Mouse (Mus musculus): ENCODE data around the gene Lhfp. TPM values are rescaled to one million over a fixed set of nuclear protein-coding genes. Genes with fewer than 3 reads are reported as not detected.

Gene Lhfp
- polyA plus RNA-seq, 1 experiment from 2014 or later, result 50.7 TPM

DNA sequence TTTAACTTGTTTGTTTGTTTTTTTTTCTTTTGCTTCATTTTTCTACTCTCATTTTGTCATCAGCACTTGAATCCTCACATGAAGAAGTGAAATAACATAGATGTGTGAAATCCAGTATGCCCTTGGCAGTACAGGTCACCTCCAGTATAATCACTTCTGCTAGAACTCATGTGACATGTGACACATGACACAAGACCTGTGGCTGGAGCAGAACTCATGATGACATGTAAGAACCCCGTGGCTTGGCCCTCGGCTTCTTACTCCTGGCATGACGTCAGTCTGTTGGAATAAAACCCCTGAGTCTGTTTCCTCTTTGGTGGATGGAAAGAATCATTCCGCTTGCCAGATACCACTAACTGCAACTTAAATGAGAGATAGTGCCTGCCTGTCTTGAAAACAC lies 14.0 kb upstream of the Lhfp start:
- H3K4me1 ChIP-seq, result no peaks in the 10 kb centered on the region
- WGBS, result 85% methylated on average over 4 of the region's 4 CpGs
- H3K4me3 ChIP-seq, result no peak overlapping the region
- H3K9ac ChIP-seq, result no peak overlapping the region
- no peaks in the 10 kb centered on the region for H3K9me3 ChIP-seq
- no peaks in the 10 kb centered on the region for H3K27me3 ChIP-seq (replicated peaks)
- no peaks in the 10 kb centered on the region for H3K36me3 ChIP-seq
- no peak overlapping the region for H3K4me2 ChIP-seq (replicated peaks)
- no peak overlapping the region for H3K27ac ChIP-seq
- no peak for ATAC-seq (ENCODE audit: low FRiP score, low read depth)

DNA sequence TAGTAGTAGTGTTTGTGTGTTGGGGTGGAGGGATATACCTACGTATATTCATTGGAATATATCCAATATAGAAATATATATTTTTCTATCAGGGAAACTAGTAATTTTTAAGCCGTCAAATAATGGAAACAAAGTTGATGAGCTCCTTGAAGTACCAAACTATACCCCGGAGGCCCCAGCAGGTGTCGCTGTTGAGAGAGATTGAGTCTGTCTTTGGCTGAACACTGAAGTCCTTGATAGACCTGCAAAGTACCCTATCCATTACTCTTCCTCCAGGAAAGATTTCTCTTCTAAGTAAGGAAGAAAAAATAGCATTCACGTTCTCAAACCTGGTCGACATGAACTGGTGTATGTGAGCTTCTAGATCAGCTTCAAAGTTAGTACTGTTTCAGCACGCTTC lies 12.3 kb upstream of the Lhfp start:
- Histone ChIP-seq H3K27ac (no peak overlapping the region), H3K4me1 (no peaks in the 10 kb centered on the region), H3K4me2 (replicated peaks) (no peak overlapping the region), H3K9ac (no peak overlapping the region), H3K27me3 (replicated peaks) (no peaks in the 10 kb centered on the region), H3K4me3 (no peak overlapping the region), H3K9me3 (no peaks in the 10 kb centered on the region), H3K36me3 (no peaks in the 10 kb centered on the region)
- 24% methylated on average over 7 of the region's 7 CpGs for WGBS
- ATAC-seq (ENCODE audit: low FRiP score, low read depth), result no peak

DNA sequence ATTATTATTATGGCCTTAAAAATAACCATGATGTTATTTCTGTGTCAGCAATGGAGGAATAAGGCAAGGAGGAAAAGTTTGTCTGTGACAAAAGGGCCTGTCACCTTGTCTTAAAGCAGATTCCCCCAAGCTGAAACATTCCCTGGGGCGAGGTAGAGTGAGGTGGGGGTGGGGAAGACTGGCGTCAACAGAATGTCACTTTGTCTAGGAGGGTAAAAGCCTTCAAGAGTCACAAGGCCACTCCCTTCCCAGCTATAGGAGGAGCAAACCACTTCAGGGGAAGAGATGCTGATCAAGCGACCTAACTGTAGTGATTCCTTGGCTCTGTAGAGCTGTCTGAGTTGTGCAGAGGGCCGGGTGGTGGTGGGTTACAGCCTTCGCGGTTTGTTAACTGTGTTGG lies 9.7 kb upstream of the Lhfp start:
- H3K9ac ChIP-seq, result no peak overlapping the region
- no peaks in the 10 kb centered on the region for H3K4me1 ChIP-seq
- 46% methylated on average over 6 of the region's 6 CpGs for WGBS
- no peaks in the 10 kb centered on the region for H3K36me3 ChIP-seq
- H3K9me3 ChIP-seq, result no peaks in the 10 kb centered on the region
- H3K4me3 ChIP-seq, result no peak overlapping the region
- H3K4me2 ChIP-seq (replicated peaks), result no peak overlapping the region
- ATAC-seq (ENCODE audit: low FRiP score, low read depth), result no peak
- H3K27ac ChIP-seq, result no peak overlapping the region
- H3K27me3 ChIP-seq (replicated peaks), result no peaks in the 10 kb centered on the region

DNA sequence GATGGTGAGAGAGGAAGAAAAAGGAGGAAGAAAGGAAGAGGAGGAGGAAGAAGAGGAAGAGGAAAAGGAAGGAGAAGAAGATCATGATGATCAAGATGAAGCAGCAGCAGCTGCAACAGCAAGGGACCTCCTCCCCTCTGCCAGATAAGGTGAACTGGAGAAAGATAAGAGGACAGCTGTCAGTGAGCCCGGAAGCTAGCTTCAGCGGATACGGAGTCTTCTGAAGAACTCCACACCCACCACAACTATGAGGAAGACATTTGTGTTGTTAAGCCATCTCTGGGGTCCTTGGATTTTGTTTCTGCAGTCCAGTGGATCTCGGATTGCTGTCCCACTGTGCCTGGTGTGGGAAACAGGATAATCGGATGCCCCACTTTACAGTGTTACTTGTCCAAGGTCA lies 8.9 kb upstream of the Lhfp start:
- H3K4me3 ChIP-seq, result no peak overlapping the region
- ATAC-seq (ENCODE audit: low FRiP score, low read depth), result no peak
- no peak overlapping the region for H3K9ac ChIP-seq
- H3K36me3 ChIP-seq, result no peaks in the 10 kb centered on the region
- H3K27me3 ChIP-seq (replicated peaks), result no peaks in the 10 kb centered on the region
- no peak overlapping the region for H3K27ac ChIP-seq
- H3K4me1 ChIP-seq, result no peaks in the 10 kb centered on the region
- H3K4me2 ChIP-seq (replicated peaks), result no peak overlapping the region
- 77% methylated on average over 5 of the region's 5 CpGs for WGBS
- H3K9me3 ChIP-seq, result no peaks in the 10 kb centered on the region

DNA sequence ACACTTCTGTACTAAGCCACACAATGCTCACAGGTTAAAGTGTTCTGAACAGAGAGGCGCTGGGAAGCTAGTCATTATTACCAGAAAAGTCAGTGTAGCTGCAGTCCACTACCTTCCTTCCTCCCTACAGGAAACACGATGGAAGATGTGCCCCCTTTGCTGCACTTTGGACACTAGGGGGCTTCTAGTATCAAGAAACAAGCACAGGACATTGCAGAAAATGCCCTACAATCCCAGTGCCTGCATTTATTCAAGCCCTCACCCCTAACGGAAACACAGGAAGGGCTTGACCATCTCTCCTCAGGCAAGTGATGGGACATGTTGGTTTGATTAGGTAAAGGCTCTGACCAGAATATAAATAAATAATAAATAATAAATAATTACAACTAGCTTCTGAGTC lies 7.9 kb upstream of the Lhfp start:
- no peak for ATAC-seq (ENCODE audit: low FRiP score, low read depth)

DNA sequence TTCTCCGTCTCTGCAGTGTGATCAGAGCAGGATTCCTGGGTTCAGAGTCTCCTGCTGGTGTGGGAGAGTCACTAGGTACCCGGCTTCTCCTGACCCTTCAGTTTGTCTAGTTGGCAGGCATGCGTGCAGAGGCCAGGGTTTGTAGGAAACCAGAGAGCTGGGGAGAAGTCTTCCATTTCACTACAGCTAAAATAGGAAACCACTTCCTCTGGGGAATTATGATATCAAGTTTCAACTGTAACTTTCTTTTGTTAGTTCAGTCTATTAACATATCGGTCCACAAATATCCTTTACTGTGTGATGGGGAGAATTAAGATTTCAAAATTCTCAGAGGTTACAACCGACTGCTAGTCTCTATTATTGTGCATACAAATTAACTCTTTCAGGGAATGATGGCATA lies 5.3 kb upstream of the Lhfp start:
- no peak for ATAC-seq (ENCODE audit: low FRiP score, low read depth)
- Histone ChIP-seq H3K27me3 (replicated peaks) (0 out of 2 replicates have a peak, but pooled peaks cover 3% of the 10 kb centered on the region), H3K4me3 (no peak overlapping the region), H3K36me3 (no peaks in the 10 kb centered on the region), H3K9me3 (no peaks in the 10 kb centered on the region), H3K9ac (no peak overlapping the region), H3K4me1 (peaks cover 9% of the 10 kb centered on the region; the same call in 1 of the 2 replicates), H3K4me2 (replicated peaks) (no peak overlapping the region), H3K27ac (no peak overlapping the region)
- 86% methylated on average over 5 of the region's 5 CpGs for WGBS

More for the DNA sequence above, 7.9 kb upstream of the Lhfp start:
- H3K27me3 ChIP-seq (replicated peaks), result no peaks in the 10 kb centered on the region
- WGBS, result 27% methylated on average over 3 of the region's 3 CpGs
- H3K4me1 ChIP-seq, result no peaks in the 10 kb centered on the region
- no peak overlapping the region for H3K4me2 ChIP-seq (replicated peaks)
- H3K36me3 ChIP-seq, result no peaks in the 10 kb centered on the region
- no peak overlapping the region for H3K27ac ChIP-seq
- H3K4me3 ChIP-seq, result no peak overlapping the region
- H3K9ac ChIP-seq, result no peak overlapping the region
- no peaks in the 10 kb centered on the region for H3K9me3 ChIP-seq

DNA sequence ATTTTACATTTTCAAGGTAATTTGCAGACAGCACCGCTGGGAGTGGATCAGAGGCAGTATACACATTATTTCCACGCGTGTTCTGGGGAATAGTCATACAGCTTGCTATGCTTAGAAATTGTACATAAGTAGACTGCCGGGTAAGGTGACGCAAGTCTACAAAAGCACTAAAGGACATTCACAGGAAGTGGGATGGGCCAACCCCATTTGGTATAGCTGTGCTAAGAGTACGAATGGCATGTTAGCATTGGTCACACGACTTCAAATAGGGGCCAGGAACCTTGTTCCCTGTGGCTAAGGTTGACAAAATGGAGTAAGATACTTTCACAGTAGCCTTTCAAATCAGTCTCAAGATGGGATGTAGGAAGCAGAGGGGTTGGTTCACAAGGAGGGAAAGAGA lies 4.4 kb upstream of the Lhfp start:
- no peak overlapping the region for H3K4me3 ChIP-seq
- H3K27ac ChIP-seq, result no peak overlapping the region
- H3K27me3 ChIP-seq (replicated peaks), result 0 out of 2 replicates have a peak, but pooled peaks cover 4% of the 10 kb centered on the region
- no peak for ATAC-seq (ENCODE audit: low FRiP score, low read depth)
- peaks cover 11% of the 10 kb centered on the region for H3K4me1 ChIP-seq
- no peaks in the 10 kb centered on the region for H3K36me3 ChIP-seq
- H3K9me3 ChIP-seq, result no peaks in the 10 kb centered on the region
- WGBS, result 85% methylated on average over 7 of the region's 7 CpGs
- H3K4me2 ChIP-seq (replicated peaks), result no peak overlapping the region
- H3K9ac ChIP-seq, result no peak overlapping the region

DNA sequence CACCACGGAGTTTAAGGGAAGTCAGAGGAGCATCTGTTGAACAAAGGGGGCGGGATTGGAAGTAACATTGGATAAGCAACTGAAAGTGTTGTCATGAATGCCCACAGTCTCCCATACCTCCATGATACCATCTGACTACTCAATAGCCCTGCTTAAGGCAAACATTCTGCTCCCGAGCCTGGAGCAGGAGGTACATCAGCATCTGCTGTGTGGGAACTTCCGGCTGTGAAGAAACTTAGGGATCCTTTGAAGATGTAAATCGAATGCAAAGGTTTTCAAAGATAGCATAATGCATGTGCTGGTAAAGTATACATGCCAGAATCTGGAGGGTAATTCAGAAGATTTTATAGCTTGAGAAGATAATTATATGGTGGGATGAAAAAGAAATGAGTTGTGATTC lies 2.4 kb upstream of the Lhfp start:
- Histone ChIP-seq H3K4me3 (no peak overlapping the region), H3K4me2 (replicated peaks) (no peak overlapping the region), H3K27ac (no peak overlapping the region), H3K9me3 (no peaks in the 10 kb centered on the region), H3K9ac (no peak overlapping the region), H3K4me1 (peaks cover 25% of the 10 kb centered on the region), H3K27me3 (replicated peaks) (0 out of 2 replicates have a peak, but pooled peaks cover 9% of the 10 kb centered on the region), H3K36me3 (no peaks in the 10 kb centered on the region)
- 71% methylated on average over 5 of the region's 5 CpGs for WGBS
- ATAC-seq (ENCODE audit: low FRiP score, low read depth), result no peak

DNA sequence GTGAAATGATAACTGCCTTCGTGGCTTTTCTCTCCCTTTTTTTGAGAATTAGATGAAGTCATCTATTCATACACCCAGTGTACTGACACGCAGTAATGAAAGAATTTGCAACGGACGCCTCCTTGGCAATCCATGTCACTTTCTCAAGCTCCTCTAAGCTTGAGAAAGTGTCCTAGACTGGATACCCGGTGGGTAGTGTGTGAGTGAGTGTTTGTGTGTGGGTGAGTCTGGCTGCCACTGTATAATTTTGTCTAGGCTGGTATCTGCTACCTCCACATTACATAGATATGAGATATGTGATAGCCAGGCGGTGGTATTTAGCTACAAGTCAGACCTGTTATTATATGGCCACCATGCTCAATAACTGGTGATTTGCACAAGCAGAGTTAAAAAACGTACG lies 1.6 kb upstream of the Lhfp start:
- 81% methylated on average over 8 of the region's 8 CpGs for WGBS
- Histone ChIP-seq H3K9me3 (no peaks in the 10 kb centered on the region), H3K36me3 (no peaks in the 10 kb centered on the region), H3K4me3 (no peak overlapping the region), H3K4me1 (peaks cover 31% of the 10 kb centered on the region), H3K27me3 (replicated peaks) (0 out of 2 replicates have a peak, but pooled peaks cover 9% of the 10 kb centered on the region), H3K27ac (no peak overlapping the region), H3K4me2 (replicated peaks) (no peak overlapping the region), H3K9ac (no peak overlapping the region)
- ATAC-seq (ENCODE audit: low FRiP score, low read depth), result no peak

DNA sequence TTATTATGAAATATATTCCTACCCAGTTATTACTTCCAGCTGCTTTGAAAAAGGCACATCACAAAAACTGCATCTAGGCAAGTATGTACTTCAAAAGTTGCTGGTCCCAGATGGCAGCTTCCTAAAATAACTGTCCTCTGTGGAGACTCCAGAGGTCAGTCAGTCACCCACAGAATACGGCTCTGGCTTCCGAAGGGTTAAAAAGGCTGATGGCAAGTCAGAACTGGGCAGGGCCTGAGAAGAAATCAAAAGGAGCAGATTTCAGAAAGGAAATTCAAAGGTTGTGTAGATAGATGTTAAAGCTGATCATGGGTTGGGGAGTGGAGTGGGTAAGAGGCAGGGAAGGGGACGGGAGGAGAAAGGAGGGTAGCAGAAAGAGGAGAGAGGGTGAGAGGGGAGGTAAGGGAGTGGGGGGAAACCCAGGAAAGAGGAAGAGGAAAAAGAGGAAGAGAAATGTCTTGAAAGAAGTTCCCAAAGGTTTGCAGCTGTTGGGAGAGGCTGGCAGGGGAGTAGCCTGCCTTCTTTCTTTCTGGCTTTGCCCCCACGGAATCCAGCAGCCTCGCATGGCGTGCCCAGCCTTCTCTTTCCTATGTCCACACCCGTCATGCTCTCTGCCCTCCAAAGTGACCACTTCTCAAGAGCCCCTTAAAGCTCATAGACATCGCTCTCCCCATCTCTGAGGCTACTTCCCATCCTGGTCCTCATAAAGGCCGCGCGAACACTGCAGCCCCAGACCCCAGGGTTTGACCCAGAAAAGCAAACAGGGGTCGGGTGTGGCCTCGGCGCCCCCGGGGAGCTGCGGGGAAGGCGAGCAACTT lies 526 bp upstream of the Lhfp start:
- Histone ChIP-seq H3K27ac (no peak overlapping the region), H3K9me3 (no peaks in the 10 kb centered on the region), H3K4me2 (replicated peaks) (peak overlapping the region; percentile 89), H3K27me3 (replicated peaks) (0 out of 2 replicates have a peak, but pooled peaks cover 9% of the 10 kb centered on the region), H3K9ac (peak overlapping the region; percentile 61), H3K4me3 (peak overlapping the region; percentile 56), H3K36me3 (no peaks in the 10 kb centered on the region), H3K4me1 (peaks cover 38% of the 10 kb centered on the region)
- ATAC-seq (ENCODE audit: low FRiP score, low read depth), result no peak; the same call in 1 of the 2 replicates
- WGBS, result 6% methylated on average over 17 of the region's 17 CpGs

DNA sequence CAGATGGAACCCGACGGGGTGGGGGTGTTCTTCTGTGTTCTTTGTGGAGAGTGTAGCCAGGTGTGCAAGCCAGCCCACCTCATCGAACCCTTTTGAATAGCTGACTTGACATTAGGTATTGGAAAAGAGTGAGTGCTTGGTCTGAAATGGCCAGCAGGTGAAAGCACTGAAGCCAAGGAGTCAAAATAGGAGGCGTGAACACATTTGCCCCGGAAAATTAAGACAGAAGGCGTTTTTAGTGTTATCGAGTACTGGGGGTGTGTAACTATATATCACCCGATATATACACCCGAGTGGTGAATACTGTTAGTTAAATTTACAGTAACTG lies 876 bp downstream of the Lhfp start:
- WGBS, result 20% methylated on average over 9 of the region's 9 CpGs
- peak overlapping the region; percentile 56 for H3K4me3 ChIP-seq
- H3K27ac ChIP-seq, result no peak overlapping the region
- no peak for ATAC-seq (ENCODE audit: low FRiP score, low read depth)
- peak overlapping the region; percentile 61; the same call in 1 of the 2 replicates for H3K9ac ChIP-seq
- H3K27me3 ChIP-seq (replicated peaks), result 0 out of 2 replicates have a peak, but pooled peaks cover 9% of the 10 kb centered on the region
- peak overlapping the region; percentile 89 for H3K4me2 ChIP-seq (replicated peaks)
- no peaks in the 10 kb centered on the region for H3K36me3 ChIP-seq
- H3K4me1 ChIP-seq, result peaks cover 39% of the 10 kb centered on the region
- H3K9me3 ChIP-seq, result no peaks in the 10 kb centered on the region

DNA sequence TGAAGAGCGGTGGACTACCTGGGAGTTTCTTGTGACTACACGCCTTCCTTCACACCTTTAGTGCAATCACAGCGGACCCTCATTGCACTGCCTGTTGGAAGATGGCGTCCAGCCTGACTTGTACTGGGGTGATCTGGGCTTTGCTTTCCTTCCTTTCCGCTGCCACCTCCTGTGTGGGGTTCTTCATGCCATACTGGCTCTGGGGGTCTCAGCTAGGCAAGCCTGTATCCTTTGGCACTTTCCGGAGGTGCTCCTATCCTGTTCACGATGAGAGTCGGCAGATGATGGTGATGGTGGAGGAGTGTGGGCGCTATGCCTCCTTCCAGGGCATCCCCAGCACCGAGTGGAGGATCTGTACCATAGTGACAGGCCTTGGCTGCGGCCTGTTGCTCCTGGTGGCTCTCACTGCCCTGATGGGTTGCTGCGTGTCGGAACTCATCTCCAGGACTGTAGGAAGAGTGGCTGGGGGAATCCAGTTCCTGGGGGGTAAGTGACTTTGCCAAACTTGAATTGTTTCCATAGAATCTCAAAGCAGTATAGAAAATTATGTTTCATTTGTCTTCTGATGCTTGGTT lies 2.0 kb downstream of the Lhfp start:
- Histone ChIP-seq H3K4me2 (replicated peaks) (peak overlapping the region; percentile 89), H3K27ac (no peak overlapping the region), H3K9me3 (no peaks in the 10 kb centered on the region), H3K27me3 (replicated peaks) (0 out of 2 replicates have a peak, but pooled peaks cover 9% of the 10 kb centered on the region), H3K4me1 (peaks cover 39% of the 10 kb centered on the region), H3K4me3 (0 out of 2 replicates have a peak overlapping the region, but pooled peaks have one; percentile 18), H3K36me3 (no peaks in the 10 kb centered on the region), H3K9ac (no peak overlapping the region)
- WGBS, result 90% methylated on average over 13 of the region's 13 CpGs
- ATAC-seq (ENCODE audit: low FRiP score, low read depth), result no peak

Data from neural tube, embryonic 12.5 days (tissue).